Mouse (Mus musculus): Measurements from ENCODE around the gene B4galt4. TPM values are rescaled to one million over a fixed set of nuclear protein-coding genes. Genes with fewer than 3 reads are reported as not detected.

B4galt4 gene
- polyA plus RNA-seq, 1 experiment from 2014 or later: 39.0 TPM

DNA sequence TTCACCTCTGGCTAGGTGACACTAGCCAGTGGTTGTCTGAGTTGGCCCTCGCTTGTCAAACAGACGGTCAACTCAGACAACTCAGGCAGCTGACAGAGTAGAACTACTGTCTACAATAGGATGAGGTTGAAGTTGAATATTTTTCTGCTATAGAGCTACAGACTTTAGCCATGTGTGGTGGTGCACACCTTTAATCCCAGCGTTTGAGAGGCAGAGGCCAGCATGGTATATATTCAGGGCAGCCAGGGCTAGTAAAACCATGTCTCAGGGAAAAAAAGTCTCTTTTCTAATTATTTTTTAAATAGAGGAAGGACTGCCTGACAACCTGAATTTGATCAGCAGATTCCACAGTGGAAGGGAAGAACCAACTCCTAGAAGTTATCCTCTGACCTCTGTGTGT is 39.7 kb upstream of the B4galt4 start:
- no peaks in the 10 kb centered on the region for H3K27me3 ChIP-seq (ENCODE audit: insufficient read depth, low read length)
- H3K4me1 ChIP-seq (ENCODE audit: insufficient read depth): peaks cover 6% of the 10 kb centered on the region; the same call in 1 of the 2 replicates
- DNase-seq: no peak
- no peaks in the 10 kb centered on the region for H3K9me3 ChIP-seq (ENCODE audit: low read depth, low read length)
- H3K4me3 ChIP-seq (ENCODE audit: low read depth, low read length): no peak overlapping the region
- H3K9ac ChIP-seq: no peak overlapping the region
- WGBS: 68% methylated on average over 3 of the region's 3 CpGs
- peak overlapping the region; percentile 31; the same call in 1 of the 2 replicates for H3K4me2 ChIP-seq
- no peak for ATAC-seq (ENCODE audit: insufficient read depth)
- no peak for TF ChIP-seq CTCF (IDR thresholded peaks at IDR 0.05; ENCODE audit: low read depth)
- H3K36me3 ChIP-seq (ENCODE audit: insufficient read depth): peaks cover 3% of the 10 kb centered on the region; the same call in 1 of the 2 replicates
- peak overlapping the region; percentile 42; the same call in 1 of the 2 replicates for H3K27ac ChIP-seq (ENCODE audit: low read depth)

DNA sequence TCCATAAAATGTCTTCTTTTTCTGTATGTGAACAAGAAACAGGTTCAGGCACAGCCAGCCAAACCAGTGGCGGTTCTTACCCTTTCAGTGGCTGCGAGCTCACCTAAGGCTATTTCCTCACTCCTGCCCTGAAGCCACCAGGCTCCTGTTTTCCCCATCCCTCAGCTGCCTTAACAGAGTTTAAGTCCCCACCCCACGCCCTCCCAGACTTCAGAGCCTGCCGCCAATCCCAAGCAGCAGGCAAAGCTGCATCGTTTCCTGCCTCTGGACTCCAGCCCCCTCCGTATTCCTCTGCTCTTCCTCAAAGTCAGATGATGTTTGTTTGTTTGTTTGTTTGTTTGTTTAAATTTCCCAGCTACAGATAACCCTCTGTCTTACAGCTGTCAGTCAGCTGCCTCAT is 38.6 kb upstream of the B4galt4 start:
- no peaks in the 10 kb centered on the region for H3K27me3 ChIP-seq (ENCODE audit: insufficient read depth, low read length)
- ATAC-seq (ENCODE audit: insufficient read depth): no peak
- no peak overlapping the region for H3K9ac ChIP-seq
- WGBS: 54% methylated on average over 6 of the region's 6 CpGs
- no peak overlapping the region for H3K4me3 ChIP-seq (ENCODE audit: low read depth, low read length)
- no peaks in the 10 kb centered on the region for H3K9me3 ChIP-seq (ENCODE audit: low read depth, low read length)
- H3K4me1 ChIP-seq (ENCODE audit: insufficient read depth): peaks cover 6% of the 10 kb centered on the region; the same call in 1 of the 2 replicates
- DNase-seq: no peak
- no peak overlapping the region for H3K4me2 ChIP-seq
- H3K36me3 ChIP-seq (ENCODE audit: insufficient read depth): peaks cover 3% of the 10 kb centered on the region; the same call in 1 of the 2 replicates
- no peak overlapping the region for H3K27ac ChIP-seq (ENCODE audit: low read depth)
- no peak for TF ChIP-seq CTCF (IDR thresholded peaks at IDR 0.05; ENCODE audit: low read depth)

DNA sequence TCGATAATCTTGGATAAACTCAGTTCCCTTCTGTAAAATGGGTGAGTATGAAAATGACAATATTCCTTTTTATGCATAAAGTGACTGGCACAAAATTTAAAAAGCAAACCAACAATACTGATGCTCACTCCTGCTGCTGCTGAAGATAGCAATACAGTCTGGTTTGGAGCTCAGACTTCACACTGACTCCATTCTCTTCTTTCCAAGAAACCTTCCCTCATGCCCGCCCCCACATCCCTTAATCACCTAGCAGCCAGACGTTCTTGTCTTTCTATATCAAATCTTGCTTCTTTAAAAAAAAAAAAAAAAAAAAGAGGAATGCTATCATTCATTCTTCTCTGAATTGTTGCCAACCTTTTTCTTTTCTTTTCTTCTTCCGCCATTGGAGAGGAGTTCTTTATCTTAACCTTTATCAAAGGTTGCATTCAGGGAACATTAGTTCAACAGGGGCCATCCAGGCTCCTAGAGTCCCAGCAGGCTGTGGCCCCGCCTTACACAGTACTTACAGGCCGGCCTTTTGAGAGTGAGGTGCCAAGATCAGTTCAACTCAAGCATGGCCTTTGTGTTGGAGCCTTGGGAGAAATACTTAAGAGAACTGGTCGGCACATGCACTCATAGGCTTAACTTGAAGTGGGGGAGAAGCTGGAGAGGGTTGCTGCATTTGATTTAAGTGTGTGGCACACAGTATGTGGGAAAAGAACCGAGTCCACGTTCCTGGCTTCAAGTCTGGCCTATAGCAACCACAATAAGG is 36.4 kb upstream of the B4galt4 start:
- Histone ChIP-seq H3K4me2 (no peak overlapping the region), H3K4me1 (ENCODE audit: insufficient read depth) (peaks cover 6% of the 10 kb centered on the region; the same call in 1 of the 2 replicates), H3K9me3 (ENCODE audit: low read depth, low read length) (no peaks in the 10 kb centered on the region), H3K36me3 (ENCODE audit: insufficient read depth) (peaks cover 7% of the 10 kb centered on the region; the same call in 1 of the 2 replicates), H3K4me3 (ENCODE audit: low read depth, low read length) (no peak overlapping the region), H3K27me3 (ENCODE audit: insufficient read depth, low read length) (no peaks in the 10 kb centered on the region), H3K27ac (ENCODE audit: low read depth) (peak overlapping the region; percentile 63), H3K9ac (no peak overlapping the region)
- TF ChIP-seq CTCF (IDR thresholded peaks at IDR 0.05; ENCODE audit: low read depth): no peak
- ATAC-seq (ENCODE audit: insufficient read depth) (peak; percentile 47; the same call in 1 of the 2 replicates), DNase-seq (peak; percentile 48)
- 56% methylated on average over 9 of the region's 9 CpGs for WGBS

DNA sequence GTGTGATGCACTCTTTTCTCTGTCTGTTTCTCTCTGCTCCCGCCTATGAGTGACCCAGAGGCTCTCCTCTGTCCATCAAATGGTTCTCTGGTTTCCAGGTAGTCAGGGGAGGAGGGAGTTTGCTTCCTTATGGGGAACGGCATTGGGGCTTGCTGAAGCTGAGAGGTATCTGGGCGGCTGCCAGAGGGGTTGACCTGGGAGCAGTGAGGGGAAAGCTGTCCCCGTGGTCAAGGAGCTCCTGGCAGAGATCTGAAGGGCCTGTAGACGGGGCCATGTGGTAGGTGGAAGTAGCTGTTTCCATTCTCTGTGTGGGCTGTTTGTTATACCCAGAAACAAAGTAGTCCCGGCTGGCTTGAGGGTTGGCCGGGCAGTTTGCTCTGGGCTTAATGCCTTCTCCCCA is 35.3 kb upstream of the B4galt4 start:
- H3K4me1 ChIP-seq (ENCODE audit: insufficient read depth): peaks cover 5% of the 10 kb centered on the region; the same call in 1 of the 2 replicates
- no peak overlapping the region for H3K4me3 ChIP-seq (ENCODE audit: low read depth, low read length)
- no peaks in the 10 kb centered on the region for H3K27me3 ChIP-seq (ENCODE audit: insufficient read depth, low read length)
- ATAC-seq (ENCODE audit: insufficient read depth) (no peak), DNase-seq (no peak)
- peaks cover 7% of the 10 kb centered on the region; the same call in 1 of the 2 replicates for H3K36me3 ChIP-seq (ENCODE audit: insufficient read depth)
- H3K27ac ChIP-seq (ENCODE audit: low read depth): 0 out of 2 replicates have a peak overlapping the region, but pooled peaks have one; percentile 63
- TF ChIP-seq CTCF (IDR thresholded peaks at IDR 0.05; ENCODE audit: low read depth): no peak
- no peak overlapping the region for H3K4me2 ChIP-seq
- no peak overlapping the region for H3K9ac ChIP-seq
- 53% methylated on average over 7 of the region's 7 CpGs for WGBS
- no peaks in the 10 kb centered on the region for H3K9me3 ChIP-seq (ENCODE audit: low read depth, low read length)

- DNase-seq: no peak
- no peak overlapping the region for H3K27ac ChIP-seq (ENCODE audit: low read depth)
Observed at GRCm38 (mm10) chr16:38708962-38709520, 33.0 kb upstream of the B4galt4 start.

DNA sequence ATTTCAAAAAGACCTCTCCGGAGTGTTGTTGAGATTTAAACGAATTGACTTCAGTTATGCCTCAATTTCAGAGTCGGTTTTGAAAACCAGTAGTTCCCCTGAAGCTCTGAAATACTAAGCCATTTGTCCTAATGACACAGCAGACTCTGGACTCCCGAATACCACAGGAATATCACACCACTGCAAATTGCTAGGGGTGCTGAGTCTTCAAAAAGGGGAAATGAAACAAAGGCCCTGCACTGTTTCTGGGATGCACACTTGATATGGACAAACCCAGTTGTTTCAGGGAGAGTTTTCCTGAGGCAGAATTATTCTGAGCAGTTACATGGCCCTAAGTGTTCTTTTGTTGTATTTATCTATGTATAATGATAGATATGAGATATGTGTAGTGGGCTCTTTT is 30.8 kb upstream of the B4galt4 start:
- Histone ChIP-seq H3K4me3 (ENCODE audit: low read depth, low read length) (peak overlapping the region; percentile 63), H3K27ac (ENCODE audit: low read depth) (no peak overlapping the region), H3K4me1 (ENCODE audit: insufficient read depth) (0 out of 2 replicates have a peak, but pooled peaks cover 5% of the 10 kb centered on the region), H3K36me3 (ENCODE audit: insufficient read depth) (0 out of 2 replicates have a peak, but pooled peaks cover 4% of the 10 kb centered on the region), H3K27me3 (ENCODE audit: insufficient read depth, low read length) (no peaks in the 10 kb centered on the region), H3K9me3 (ENCODE audit: low read depth, low read length) (no peaks in the 10 kb centered on the region), H3K9ac (peak overlapping the region; percentile 83), H3K4me2 (peak overlapping the region; percentile 66)
- DNase-seq (no peak), ATAC-seq (ENCODE audit: insufficient read depth) (no peak)
- WGBS: 38% methylated on average over 4 of the region's 4 CpGs
- no peak for TF ChIP-seq CTCF (IDR thresholded peaks at IDR 0.05; ENCODE audit: low read depth)

More at GRCm38 (mm10) chr16:38708962-38709520, 33.0 kb upstream of the B4galt4 start:
- Histone ChIP-seq H3K36me3 (ENCODE audit: insufficient read depth) (peaks cover 7% of the 10 kb centered on the region; the same call in 1 of the 2 replicates), H3K9ac (no peak overlapping the region), H3K4me3 (ENCODE audit: low read depth, low read length) (no peak overlapping the region), H3K4me1 (ENCODE audit: insufficient read depth) (0 out of 2 replicates have a peak, but pooled peaks cover 5% of the 10 kb centered on the region), H3K4me2 (0 out of 2 replicates have a peak overlapping the region, but pooled peaks have one; percentile 5), H3K27me3 (ENCODE audit: insufficient read depth, low read length) (no peaks in the 10 kb centered on the region), H3K9me3 (ENCODE audit: low read depth, low read length) (no peaks in the 10 kb centered on the region)
- 60% methylated on average over 7 of the region's 7 CpGs for WGBS
- no peak for ATAC-seq (ENCODE audit: insufficient read depth)
- no peak for TF ChIP-seq CTCF (IDR thresholded peaks at IDR 0.05; ENCODE audit: low read depth)

DNA sequence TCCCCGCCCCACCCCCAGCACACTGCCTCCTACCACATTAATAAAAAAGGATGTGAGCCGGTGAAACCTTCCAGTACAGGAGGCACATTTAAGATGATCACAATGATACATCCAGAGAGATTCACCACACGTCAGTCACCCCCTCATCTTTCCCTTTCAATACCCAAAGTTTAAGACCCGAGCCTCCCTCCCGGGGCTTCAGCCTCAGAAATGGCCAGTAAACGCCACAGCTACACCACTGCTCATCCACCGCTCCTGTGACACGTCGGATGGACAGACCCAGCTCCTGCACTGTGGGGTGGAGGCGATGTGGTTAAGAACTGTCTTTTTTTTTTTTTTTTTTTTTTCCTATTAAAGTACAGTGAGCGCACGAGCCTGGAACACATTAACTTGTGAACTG is 30.0 kb upstream of the B4galt4 start:
- Histone ChIP-seq H3K9me3 (ENCODE audit: low read depth, low read length) (no peaks in the 10 kb centered on the region), H3K9ac (peak overlapping the region; percentile 83), H3K36me3 (ENCODE audit: insufficient read depth) (0 out of 2 replicates have a peak, but pooled peaks cover 4% of the 10 kb centered on the region), H3K4me2 (peak overlapping the region; percentile 66), H3K27ac (ENCODE audit: low read depth) (peak overlapping the region; percentile 97), H3K4me1 (ENCODE audit: insufficient read depth) (0 out of 2 replicates have a peak, but pooled peaks cover 5% of the 10 kb centered on the region), H3K27me3 (ENCODE audit: insufficient read depth, low read length) (no peaks in the 10 kb centered on the region), H3K4me3 (ENCODE audit: low read depth, low read length) (peak overlapping the region; percentile 63)
- WGBS: 4% methylated on average over 12 of the region's 12 CpGs
- ATAC-seq (ENCODE audit: insufficient read depth) (peak; percentile 7), DNase-seq (peak; percentile 55)
- TF ChIP-seq CTCF (IDR thresholded peaks at IDR 0.05; ENCODE audit: low read depth): no peak
